Mouse (Mus musculus) intestine, postnatal 0 days (tissue): ENCODE results near the gene Olfr1280. TPM values are rescaled to one million over a fixed set of nuclear protein-coding genes. Genes with fewer than 3 reads are reported as not detected.
"Not testable (repeated sequence)": the region's sequence is repeated elsewhere in the genome, so short reads cannot be mapped to it uniquely, and the experiment has no call there.

Experiments
- ATAC-seq: fragments of 200-750 bp; cut with Nextera tagmentation; 2 replicates; pipeline ENCODE4 v1.8.0; 2017; ENCODE audit warnings: mild to moderate bottlenecking, moderate TSS enrichment, moderate library complexity
- H3K27ac ChIP-seq: fragments of 300-500 bp; sonication (generic); 2 replicates; pipeline ENCODE4 v1.5.1; 2014; ENCODE audit warnings: mild to moderate bottlenecking, low read depth, low read length, moderate library complexity
- H3K27me3 ChIP-seq: fragments of 300-500 bp; sonication (generic); replicated peaks from 2 replicates; pipeline ENCODE4 v1.6.1; 2014; ENCODE audit warnings: low read length, mixed read lengths; ENCODE audit not compliant: control insufficient read depth, insufficient read depth
- H3K36me3 ChIP-seq: fragments of 300-500 bp; sonication (generic); 2 replicates; pipeline ENCODE4 v1.6.1; 2014; ENCODE audit warnings: mild to moderate bottlenecking, moderate library complexity; ENCODE audit not compliant: control insufficient read depth, insufficient read depth
- H3K4me1 ChIP-seq: fragments of 300-500 bp; sonication (generic); replicated peaks from 2 replicates; pipeline ENCODE4 v1.6.1; 2014; ENCODE audit warnings: antibody characterized with exemption, low read length, mixed read lengths; ENCODE audit not compliant: control insufficient read depth, insufficient read depth
- H3K4me2 ChIP-seq: fragments of 300-500 bp; sonication (generic); replicated peaks from 2 replicates; pipeline ENCODE4 v1.6.1; 2014; ENCODE audit warnings: low read depth, mild to moderate bottlenecking, moderate library complexity
- H3K4me3 ChIP-seq: fragments of 300-500 bp; sonication (generic); 2 replicates; pipeline ENCODE4 v1.5.1; 2014; ENCODE audit warnings: low read depth, low read length
- H3K9ac ChIP-seq: fragments of 300-500 bp; sonication (generic); 2 replicates; pipeline ENCODE4 v1.6.1; 2014; ENCODE audit warnings: mild to moderate bottlenecking, low read depth, low read length
- H3K9me3 ChIP-seq: fragments of 300-500 bp; sonication (generic); 2 replicates; pipeline ENCODE4 v1.6.1; 2016; ENCODE audit warnings: mixed run types; ENCODE audit not compliant: control insufficient read depth
- CTCF ChIP-seq: sonication (generic); IDR thresholded peaks from 2 replicates; pipeline ENCODE4 v1.5.1; 2016; ENCODE audit warnings: low read depth, mild to moderate bottlenecking, control low read depth, antibody characterized with exemption, moderate library complexity
- WGBS: fragments of 180-500 bp; shearing (Covaris S2); extraction: QIAGEN DNeasy Blood & Tissue Kit; methylation state at CpG from one replicate; pipeline ENCODE4 v1.1.7; 2014; 5-methylcytosine and 5-hydroxymethylcytosine counted together
- polyA plus RNA-seq: library from polyadenylated mRNA; unstranded; fragments of >200 nt; fragmentation: Nextera tagmentation; extraction: Ambion mirVana; gene quantifications from 2 replicates; pipeline ENCODE4 v1.2.1, GENCODE M21; 2015

Gene Olfr1280
- polyA plus RNA-seq = not detected in 2 replicates

DNA sequence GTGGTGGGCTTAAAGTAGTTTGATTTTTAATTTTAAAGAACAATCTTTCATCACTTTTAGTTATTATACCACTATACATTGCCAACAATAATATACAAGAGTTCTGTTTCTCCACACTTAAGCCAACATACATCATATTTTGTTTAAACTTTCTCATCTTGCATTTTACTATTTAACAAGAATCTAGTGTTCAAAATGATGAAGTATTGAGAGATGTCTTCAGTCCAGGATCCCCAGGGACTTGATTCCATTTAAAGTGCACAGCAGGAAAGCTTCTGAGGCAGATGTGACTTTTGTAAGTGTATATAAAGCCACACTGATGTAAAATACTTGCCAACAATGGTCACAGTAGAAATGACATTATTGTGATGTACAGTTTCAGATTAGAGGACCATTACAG is at the start of gene Olfr1280:
Gene Olfr1280 (plus strand): TSS at position 301 of the 400 bp plus-strand sequence.
- H3K27me3 ChIP-seq = no peaks in the 10 kb centered on the region
- no peak within 1 kb of the TSS for H3K9ac ChIP-seq
- no peaks in the 10 kb centered on the region for H3K9me3 ChIP-seq
- no peak within 1 kb of the TSS for H3K4me3 ChIP-seq
- no peaks in the 10 kb centered on the region for H3K4me1 ChIP-seq
- H3K4me2 ChIP-seq = no peak within 1 kb of the TSS
- ATAC-seq = no peak
- TF ChIP-seq CTCF = no peak
- no peaks in the 10 kb centered on the region for H3K36me3 ChIP-seq
- no peak within 1 kb of the TSS for H3K27ac ChIP-seq

DNA sequence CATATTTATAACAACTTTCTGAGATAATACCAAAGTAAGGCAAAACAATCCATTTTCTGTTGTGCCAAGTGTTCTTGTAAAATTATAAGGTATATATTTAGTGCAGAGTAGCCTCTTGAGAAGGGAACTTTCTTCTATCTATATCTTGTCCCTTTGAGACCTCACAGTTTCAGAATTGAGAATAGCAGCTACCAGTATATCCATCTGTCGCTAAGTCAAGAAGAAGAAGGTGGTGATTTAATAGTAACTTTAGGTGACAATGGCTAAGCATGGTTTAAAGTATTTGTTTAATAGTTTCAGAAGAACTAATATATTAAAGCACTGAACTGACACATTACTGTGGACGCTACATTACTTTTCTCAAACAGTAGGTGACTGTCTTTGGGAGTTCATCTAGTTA is 39.8 kb upstream of the Olfr1280 start, which contains the start of gene Olfr1277:
Gene Olfr1277 (minus strand): TSS at position 101 of the 400 bp plus-strand sequence.
- TF ChIP-seq CTCF = no peak
- Histone ChIP-seq H3K9me3 (no peaks in the 10 kb centered on the region), H3K9ac (no peak within 1 kb of the TSS), H3K27me3 (no peaks in the 10 kb centered on the region), H3K4me1 (no peaks in the 10 kb centered on the region), H3K4me3 (no peak within 1 kb of the TSS), H3K36me3 (no peaks in the 10 kb centered on the region), H3K27ac (no peak within 1 kb of the TSS), H3K4me2 (no peak within 1 kb of the TSS)
- 75% methylated on average over 2 of the region's 2 CpGs for WGBS
- ATAC-seq = no peak

DNA sequence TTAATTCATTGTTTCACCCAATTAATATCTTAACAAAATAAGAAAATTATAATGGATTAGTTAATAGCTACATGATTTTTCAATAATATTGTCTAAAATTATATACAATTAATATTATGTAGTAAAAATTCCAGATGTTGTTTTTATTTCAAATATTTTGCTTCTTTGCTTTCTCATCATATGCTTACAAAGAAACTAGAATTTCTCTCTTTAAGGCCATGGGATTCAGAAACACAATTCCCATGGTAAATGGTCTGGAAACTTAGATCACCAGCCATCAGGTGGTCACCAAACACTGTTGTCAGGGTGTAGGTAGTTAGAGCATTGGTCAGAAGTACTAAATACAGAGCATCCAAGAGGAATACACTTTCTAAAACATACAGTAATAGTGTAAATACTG is 24.0 kb upstream of the Olfr1280 start, which contains the start of gene Olfr1278:
Gene Olfr1278 (plus strand): TSS at position 301 of the 400 bp plus-strand sequence.
- Histone ChIP-seq H3K4me2 (no peak within 1 kb of the TSS), H3K9ac (no peak within 1 kb of the TSS), H3K4me3 (no peak within 1 kb of the TSS), H3K27ac (no peak within 1 kb of the TSS), H3K4me1 (no peaks in the 10 kb centered on the region), H3K27me3 (no peaks in the 10 kb centered on the region), H3K36me3 (no peaks in the 10 kb centered on the region), H3K9me3 (no peaks in the 10 kb centered on the region)
- no peak for TF ChIP-seq CTCF
- ATAC-seq = no peak

DNA sequence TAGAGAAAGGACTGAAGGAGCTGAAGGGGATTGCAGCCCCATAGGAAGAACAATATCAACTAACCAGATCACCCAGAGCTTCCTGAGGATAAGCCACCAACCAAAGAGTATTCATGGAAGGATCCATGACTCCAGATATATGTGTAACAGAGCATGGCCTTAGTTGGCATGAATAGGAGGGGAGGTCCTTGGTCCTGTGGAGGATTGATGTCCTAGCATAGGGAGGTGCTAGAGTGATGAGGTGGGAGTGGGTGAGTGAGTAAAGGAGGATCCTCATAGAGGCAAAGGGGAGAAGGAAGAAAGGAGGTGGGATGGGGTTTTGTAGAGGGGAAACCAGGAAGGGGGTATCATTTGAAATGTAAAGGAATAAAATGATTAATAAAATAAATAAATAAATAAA is 15.3 kb upstream of the Olfr1280 start:
- Histone ChIP-seq H3K4me3 (no peak overlapping the region), H3K27me3 (no peaks in the 10 kb centered on the region), H3K36me3 (no peaks in the 10 kb centered on the region), H3K4me2 (no peak overlapping the region), H3K9ac (no peak overlapping the region), H3K27ac (no peak overlapping the region), H3K9me3 (no peaks in the 10 kb centered on the region), H3K4me1 (no peaks in the 10 kb centered on the region)
- no peak for TF ChIP-seq CTCF
- no peak for ATAC-seq

- H3K27me3 ChIP-seq = no peaks in the 10 kb centered on the region
- no peak for TF ChIP-seq CTCF
- ATAC-seq = no peak
Observed at GRCm38 (mm10) chr2:111300374-111300773, 13.4 kb upstream of the Olfr1280 start, which contains the start of gene Olfr1279. Gene Olfr1279, plus strand, starts transcription at chr2:111300635.

DNA sequence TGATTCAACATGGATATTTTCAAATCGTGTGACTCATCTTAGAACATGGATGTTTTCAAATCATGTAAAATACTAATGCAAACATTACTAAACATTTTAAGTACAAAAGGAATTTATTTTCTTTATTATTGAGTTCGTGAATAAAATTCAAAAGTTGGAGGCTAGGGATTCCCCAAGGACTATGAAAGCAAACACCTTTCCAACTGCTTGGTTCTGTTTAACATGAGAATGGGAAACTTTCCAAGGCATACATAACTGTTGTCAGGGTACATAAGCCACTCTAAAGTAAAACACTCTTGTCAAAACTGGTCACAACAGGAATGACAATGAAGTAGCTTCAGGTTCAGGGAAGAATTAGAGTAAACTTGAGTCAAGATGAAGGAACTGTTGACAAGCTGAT is 12.4 kb downstream of the Olfr1280 start, which contains the start of gene Olfr1281:
Gene Olfr1281 (plus strand): TSS at position 301 of the 400 bp plus-strand sequence.
- no peak within 1 kb of the TSS for H3K4me3 ChIP-seq
- no peak for TF ChIP-seq CTCF
- no peak within 1 kb of the TSS for H3K27ac ChIP-seq
- 71% methylated on average over 2 of the region's 2 CpGs for WGBS
- ATAC-seq = no peak
- H3K9me3 ChIP-seq = no peaks in the 10 kb centered on the region
- no peak within 1 kb of the TSS for H3K9ac ChIP-seq
- no peaks in the 10 kb centered on the region for H3K27me3 ChIP-seq
- H3K4me2 ChIP-seq = no peak within 1 kb of the TSS
- H3K36me3 ChIP-seq = no peaks in the 10 kb centered on the region
- no peaks in the 10 kb centered on the region for H3K4me1 ChIP-seq

More at GRCm38 (mm10) chr2:111300374-111300773, 13.4 kb upstream of the Olfr1280 start, which contains the start of gene Olfr1279:
- no peak within 1 kb of the TSS for H3K4me2 ChIP-seq
- no peak within 1 kb of the TSS for H3K4me3 ChIP-seq
- H3K9me3 ChIP-seq = no peaks in the 10 kb centered on the region
- H3K36me3 ChIP-seq = no peaks in the 10 kb centered on the region
- no peaks in the 10 kb centered on the region for H3K4me1 ChIP-seq
- H3K27ac ChIP-seq = no peak within 1 kb of the TSS
- no peak within 1 kb of the TSS for H3K9ac ChIP-seq

DNA sequence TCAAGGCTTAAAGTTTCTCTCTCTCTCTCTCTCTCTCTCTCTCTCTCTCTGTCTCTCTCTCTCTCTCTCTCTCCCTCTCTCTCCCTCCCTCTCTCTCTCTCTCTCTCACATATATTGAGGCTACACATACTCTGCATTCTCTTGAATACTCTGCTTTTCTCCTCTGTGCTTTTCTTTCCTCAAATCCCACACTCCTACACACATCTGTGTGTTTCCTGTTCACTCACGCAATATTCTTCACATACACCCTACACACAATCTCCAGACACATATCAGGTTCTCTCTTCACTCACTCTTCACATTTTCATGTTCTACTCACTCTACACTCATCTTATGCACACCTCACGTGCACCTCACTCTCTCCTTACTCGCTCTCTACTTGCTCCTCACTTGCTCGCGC is 19.9 kb downstream of the Olfr1280 start:
- not testable (repeated sequence) for H3K27ac ChIP-seq, H3K4me2 ChIP-seq, H3K27me3 ChIP-seq, H3K36me3 ChIP-seq, H3K9ac ChIP-seq, H3K4me1 ChIP-seq, H3K9me3 ChIP-seq, ATAC-seq, H3K4me3 ChIP-seq
- WGBS = 87% methylated on average over 5 of the region's 5 CpGs
